Mouse (Mus musculus) gastrocnemius, postnatal 10 days (tissue): ENCODE data around the gene Plekhd1. TPM values are rescaled to one million over a fixed set of nuclear protein-coding genes. Genes with fewer than 3 reads are reported as not detected.

Experiments used
- DNase-seq: peaks from one replicate; pipeline ENCODE4 v3.0.0; 2021; ENCODE audit warnings: mixed read lengths
- total RNA-seq, 2 experiments: library from RNA; stranded (reverse); gene quantifications; 2 replicates each; pipeline ENCODE4 v1.2.3; 2021

Gene Plekhd1
- total RNA-seq, 2 experiments from 2014 or later, result 0.21 to 0.43 TPM

DNA sequence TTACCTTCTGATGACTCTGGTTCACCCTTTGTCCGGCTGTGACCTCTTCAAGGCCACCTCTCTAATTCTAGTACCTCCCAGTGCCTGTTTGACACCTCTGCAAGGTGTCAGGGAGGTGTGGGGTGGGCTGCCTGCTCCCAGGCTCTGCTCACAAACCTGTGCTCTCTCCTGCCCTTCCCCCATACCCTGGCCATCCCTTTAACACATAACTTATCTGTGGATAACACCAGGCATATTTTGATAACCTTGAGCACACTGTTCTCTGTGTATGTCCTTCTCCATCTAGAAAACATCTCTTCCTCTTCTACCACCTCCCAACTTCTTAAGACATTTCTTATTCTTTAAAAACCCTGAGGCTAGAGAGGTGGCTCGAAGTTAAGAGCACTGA is 6.7 kb downstream of the Plekhd1 start:
- DNase-seq, result no peak

DNA sequence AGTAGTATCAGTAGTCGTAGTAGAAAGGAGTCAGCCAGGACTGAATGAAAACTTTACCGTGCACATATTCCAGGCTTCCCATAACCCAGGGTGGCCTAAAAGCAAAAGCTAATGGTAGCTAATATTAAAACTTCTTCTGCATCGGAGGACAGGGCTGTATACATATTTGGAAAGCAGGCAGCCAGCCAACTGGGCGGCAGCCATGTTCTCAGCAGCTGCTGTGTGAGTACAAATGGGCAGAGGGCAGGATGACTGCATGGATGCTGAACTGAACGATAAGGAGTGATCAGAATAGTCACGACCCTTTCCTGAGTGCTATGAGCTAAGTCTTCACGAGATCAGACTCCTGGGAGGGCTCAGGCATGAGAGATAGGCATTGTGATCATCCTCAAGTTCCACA is 8.9 kb downstream of the Plekhd1 start:
- DNase-seq, result no peak

DNA sequence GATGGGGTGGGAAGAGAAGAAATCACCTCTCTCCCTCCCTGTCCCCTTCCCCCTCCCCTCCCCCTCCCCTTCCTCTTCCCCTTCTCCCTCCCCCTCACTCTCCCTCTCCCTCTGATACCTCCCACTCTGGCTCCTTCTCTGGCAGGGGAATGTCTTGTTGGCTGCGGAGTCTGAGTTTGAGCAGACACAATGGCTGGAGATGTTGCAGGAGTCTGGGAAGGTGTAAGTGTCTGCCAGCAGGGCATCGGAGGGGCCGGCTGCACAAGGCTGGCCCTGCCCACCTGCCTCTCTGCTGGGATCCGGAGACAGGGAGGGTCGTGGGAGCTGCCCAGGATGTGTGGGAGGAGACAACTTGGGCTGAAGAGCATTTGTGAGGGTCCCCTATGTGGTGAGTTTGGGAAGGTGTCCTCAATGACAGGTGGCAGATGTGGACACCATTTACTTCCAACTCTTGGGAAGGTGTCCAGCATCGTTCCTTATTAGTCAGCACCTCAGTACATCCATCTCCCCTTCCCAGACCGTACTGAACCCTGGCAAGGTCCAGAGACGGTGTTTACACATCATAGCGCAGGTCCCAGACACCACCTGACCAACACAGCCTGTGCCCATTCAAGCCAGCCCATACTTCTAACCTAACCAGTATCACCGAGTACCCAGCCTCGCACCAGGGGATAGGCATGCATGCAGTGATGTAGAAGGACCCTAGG is 14.0 kb downstream of the Plekhd1 start:
- no peak for DNase-seq

DNA sequence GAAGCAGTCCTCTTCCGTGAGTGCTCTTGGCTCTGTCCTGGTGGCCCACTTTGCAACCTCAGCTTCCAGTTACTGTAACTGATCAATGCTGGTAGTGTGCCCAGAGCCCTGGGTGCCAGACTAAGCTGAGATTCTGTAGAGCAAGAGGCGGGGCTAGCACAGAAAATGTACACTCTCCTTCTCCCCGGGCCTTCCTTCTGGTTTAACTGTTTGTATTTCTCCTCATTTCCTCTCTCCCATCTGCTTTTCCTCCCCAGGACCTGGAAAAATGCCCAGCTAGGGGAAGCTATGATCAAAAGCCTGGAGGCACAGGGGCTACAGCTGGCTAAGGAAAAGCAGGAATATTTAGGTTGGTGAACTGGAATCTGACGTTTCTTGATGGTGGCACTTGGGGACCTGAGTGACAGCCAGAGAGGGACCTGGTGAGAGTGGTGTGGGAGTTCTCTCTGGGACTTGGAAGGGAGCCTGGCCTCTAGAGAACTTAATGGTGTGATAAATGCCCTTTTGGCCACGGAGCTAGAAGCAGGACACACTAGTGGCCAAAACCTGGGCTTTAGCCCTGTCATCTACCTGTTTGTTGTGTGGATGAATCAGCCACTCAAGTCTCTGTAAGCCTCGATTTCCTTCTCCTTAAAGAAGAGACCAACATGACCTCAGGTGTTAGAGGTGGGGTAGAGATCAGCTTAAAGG is 14.7 kb downstream of the Plekhd1 start:
- no peak for DNase-seq

DNA sequence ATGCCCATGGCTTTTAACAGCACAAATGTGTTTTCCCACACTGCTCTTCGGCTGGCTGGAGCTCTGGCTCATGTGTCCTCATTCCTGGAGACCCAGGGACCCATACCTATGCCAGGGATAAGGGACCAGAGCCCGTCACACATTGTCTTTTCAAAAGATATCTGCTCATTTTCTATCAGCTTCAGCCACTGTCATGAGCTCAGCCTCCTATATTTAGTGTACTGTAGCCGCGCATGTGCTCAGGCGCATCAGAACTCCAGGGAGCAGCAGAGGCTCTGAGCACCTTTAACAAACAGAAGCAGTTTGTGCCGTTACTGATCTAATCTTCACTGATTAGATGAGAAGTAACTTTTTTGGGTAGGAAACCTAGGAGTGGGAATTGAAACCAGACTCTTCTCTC is 23.5 kb downstream of the Plekhd1 start:
- DNase-seq, result no peak

DNA sequence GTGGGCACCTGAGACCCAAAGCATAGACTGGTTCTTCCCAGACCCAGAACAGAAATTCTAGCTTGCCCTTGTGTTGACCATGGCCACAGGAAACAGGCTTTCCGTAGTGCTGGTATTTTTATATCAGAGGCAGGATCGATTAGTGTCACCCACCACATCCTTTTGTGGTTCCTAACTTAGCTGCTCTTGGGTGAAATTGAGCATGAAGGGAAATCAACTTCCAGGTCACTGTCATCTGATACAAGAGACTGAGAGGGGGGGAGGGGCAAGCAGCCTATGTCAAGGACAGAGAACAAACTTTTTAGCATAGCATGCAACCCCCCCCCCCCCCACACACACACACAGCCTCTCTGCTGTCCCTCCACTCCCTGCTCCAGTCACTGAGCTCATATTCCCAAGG is 26.8 kb downstream of the Plekhd1 start:
- no peak for DNase-seq

DNA sequence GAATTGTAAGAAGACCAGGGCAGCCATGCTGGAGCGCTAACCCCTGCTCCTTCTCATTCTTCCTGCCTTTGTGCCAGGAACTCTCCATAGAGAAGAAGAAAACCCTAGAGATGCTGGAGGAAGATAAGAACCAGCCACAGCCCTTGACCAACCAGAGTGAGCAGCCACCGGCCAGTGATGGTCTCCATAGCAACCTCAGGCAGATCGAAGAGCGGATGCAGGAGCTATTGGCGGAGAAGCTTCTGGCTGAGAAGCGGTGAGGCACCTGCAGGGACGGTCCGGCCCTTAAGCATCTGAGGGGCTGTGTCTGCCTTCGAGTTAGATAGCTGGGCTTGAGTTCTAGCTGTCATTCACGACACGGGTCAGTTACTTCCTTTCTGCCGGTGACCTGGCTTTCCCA is 28.1 kb downstream of the Plekhd1 start:
- no peak for DNase-seq

DNA sequence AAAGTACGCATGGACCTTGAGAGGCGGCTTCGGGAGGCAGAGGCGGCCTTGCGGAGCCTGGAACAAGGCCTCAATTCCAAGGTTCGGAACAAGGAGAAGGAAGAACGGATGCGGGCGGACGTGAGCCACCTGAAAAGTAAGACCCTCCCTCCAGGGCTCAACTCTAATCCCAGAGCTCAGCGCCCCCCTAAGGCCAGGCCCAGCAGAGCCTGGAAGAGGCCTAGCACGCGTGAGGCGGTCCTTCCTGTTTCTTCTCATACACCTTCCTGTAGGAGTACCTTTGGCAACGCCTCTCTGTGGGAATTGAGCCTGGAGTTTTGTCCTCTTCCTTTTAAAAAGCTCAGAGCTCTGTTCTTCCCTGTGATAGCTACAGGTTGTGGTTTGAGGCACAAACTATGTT is 29.1 kb downstream of the Plekhd1 start:
- no peak for DNase-seq

DNA sequence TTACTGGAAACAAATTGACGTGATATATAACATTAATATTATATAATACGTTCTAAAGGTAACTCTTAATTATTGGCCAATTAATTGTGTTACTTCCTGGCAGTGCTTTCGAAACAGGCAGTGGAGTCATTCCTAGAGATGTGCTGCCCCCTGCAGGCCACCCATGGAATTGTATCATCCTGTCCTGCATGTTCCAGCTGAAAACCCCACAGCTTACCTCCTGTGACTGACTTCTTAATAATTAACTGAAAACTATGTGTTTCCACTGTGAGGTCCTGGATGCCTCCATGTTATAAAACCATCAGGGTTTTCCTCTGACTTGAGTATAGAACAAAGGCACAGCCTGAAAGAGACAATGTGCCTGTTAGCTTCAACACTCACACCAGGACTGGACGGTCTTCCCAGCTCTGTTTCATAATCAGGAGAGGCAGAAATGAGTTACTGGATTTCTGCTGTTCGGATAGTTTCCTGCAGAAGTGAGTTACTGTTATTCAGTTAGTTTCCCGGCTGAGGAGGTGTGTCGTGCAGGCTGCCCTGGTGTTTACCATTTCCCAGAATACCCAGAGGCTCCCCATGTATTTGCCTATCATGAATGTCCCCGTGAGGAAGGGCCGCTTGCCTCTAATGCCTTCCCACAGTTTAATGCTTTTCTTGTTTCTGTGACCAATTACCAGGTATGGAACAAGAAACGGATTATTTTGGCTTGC is 32.6 kb downstream of the Plekhd1 start:
- peak; percentile 91 for DNase-seq

DNA sequence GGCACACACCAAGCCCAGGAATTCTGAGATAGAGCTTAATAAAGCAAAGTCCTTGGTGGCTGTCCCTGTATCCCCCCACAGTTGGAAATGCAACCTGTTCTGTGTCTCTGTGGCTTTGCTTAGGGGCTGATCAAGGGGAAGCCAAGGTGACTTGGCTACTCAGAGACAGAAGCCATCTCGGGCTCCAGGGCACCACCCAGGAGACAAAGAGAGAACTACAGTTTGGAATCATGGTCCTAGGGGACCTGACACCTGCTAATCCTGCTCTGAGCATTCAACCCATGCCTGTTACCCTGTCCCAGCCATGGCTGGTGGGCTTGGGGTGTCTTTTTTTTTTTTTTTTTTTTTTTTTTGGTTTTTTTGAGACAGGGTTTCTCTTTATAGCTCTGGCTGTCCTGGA is 35.8 kb downstream of the Plekhd1 start:
- no peak for DNase-seq

DNA sequence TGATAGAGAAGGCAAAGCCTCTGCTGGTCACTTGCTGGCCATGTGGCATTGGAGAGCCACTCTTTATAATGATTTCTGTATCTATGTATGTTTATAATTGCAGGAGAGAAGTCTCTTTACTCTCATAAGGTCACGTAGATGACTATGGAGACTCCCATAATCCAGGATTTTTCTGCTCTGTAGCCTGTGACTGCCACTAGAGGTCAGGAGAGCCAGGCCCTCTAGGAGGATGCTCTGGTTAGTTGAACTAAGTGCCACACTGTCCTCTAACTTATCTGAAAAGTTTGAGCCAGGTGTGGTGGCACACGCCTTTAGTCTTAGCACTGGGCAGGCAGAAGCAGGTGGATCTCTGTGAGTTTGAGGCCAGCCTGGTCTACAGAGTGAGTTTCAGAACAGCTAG is 36.4 kb downstream of the Plekhd1 start:
- no peak for DNase-seq

DNA sequence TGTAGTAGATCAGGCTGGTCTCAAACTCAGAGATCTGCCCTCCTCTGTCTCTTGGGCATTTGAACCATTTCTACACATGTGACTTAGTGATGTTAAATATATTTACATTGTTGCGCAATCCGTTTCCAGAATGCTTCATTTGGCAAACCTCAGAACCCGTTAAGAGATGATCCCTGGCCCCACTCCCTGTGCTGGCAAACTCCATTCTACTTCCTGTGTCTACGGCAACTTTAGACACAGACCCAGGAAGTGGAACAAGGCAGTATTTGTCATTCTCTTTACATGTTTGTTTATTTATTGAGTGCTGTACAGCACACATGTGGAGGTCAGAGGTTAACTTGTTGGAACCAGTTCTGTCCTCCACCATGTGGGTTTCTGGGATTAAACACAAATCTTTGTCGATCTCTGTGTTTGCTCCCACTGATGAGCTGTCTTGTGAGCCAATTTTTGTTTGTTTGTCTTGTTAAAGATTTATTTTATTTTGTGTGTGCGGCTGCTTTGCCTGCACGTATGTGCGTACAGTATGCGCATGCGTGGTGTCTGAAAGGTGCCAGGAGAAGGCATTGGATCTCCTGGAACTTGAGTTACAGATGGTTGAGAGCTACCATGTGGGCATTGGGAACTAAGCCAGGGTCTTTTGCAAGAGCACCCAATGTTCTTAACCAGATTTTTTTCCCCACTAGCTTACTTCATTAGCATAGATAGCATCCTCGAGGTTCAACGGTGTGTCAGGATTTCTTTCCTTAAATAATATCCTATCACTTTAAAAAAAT is 37.6 kb downstream of the Plekhd1 start:
- DNase-seq, result no peak

DNA sequence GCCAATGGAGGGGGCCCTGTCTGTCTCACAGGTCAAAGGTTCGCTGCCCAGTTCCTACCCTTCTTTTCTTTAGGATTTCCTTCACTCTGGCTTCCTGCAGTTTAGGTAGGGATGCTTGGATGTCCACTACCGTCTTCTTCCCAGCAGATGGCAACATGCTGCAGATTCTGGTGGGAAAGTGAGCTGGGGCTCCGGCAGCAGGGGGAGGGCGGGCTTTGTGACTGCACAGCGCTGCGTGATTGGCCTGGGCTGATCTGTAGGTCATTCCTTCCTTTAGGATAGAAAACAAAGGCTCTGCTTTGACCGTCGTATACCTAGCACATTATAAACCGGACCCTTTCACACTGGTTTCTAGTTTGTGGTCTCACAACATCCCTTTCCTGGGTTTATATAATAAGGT is 38.2 kb downstream of the Plekhd1 start:
- peak; percentile 50 for DNase-seq

DNA sequence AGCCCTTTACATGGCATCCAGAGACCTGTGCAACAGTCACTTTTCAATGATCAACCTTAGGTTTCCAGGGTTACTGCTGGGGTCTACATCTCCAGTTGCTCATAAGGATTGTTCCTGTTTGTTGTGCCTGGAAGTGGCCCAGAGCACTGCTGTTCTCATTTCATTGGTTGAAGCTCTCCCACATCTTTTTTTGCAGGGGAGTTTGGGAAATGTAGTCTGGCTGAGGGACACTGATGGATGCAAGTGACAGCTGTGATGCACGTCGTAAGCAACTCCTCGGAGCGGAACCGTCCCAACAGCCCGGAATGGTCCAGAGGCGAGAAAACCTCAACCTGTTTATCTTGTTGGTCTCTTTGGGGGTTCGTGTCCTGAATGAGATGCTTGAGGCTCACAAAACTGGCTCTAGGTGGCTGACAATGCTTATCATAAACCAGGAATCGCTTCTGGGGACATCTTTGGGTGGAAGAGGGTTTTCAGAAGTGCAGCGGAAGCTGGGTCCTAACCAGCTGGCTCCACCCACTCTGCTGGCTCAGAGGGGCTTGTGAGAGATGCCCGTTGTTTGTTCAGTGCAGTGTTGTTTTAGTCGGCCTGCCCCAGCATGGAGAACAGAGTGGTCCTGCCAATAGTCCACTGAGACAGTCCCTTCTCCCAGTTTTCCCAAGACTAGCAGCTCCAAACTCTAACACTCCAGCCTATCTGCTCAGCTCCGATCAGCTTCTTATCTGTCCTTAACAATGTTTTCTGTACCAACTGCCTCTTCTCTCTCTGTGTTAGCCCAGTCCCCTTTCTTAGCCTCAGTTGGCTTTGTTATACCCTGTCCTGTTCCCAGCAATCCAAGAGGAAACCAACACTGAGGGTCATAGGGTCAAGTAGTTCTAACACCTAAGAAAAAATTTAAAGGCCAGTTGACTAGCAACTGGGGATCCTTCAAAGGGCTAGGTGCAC is 42.4 kb downstream of the Plekhd1 start:
- DNase-seq, result no peak

DNA sequence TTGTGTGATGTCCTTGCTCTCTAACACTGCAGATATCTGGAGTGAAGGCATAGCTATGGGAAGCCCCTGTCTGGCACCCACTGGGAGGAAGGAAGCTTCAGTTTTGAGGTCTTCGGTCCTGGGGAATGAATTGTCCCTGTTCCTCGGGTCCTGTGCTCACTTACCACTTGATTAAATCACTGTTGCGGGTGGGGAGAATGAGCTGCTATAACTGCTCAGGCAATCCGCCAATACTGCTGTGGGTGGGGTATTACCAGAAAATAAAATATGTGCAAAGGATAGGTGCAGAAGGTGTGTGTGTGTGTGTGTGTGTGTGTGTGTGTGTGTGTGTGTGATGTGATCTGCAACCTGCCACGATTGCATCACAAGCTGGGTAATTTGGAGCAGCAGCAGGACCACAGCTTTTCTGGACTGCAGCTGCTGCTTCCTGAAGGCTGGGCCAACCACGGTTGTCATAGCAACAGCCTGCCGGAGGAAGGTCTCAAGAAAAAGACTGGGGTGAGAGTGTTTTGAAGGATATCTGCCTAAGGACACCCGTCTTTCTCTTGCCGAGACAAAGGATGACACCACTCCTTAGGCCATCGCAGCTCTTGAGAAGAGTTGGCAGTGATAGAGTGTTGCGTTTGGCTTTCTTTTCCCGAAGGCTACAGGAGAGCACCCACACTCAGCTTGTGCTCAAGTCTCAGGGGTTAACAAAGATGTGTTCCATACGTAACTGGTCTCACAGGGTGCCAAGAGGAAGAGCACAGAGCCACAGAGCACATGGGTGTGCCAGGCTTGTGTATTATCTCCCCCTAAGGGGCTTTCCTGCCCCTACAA is 44.3 kb downstream of the Plekhd1 start:
- peak; percentile 20 for DNase-seq

DNA sequence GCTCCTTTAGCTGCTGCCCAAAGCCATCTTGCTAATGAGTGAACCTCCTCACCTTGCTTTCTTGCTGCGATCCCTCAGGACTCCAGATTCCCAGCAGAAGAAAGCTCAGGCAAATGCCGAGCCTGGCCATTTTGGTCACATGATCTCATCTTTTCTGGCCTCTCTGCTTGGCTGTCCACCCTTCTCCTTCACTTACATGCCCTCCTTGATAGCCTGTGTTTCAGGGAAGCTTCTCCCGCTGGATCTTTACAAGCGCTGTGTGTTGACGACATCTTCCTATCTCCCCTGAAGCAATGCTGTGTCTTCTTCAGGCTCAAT is 44.9 kb downstream of the Plekhd1 start:
- no peak for DNase-seq

DNA sequence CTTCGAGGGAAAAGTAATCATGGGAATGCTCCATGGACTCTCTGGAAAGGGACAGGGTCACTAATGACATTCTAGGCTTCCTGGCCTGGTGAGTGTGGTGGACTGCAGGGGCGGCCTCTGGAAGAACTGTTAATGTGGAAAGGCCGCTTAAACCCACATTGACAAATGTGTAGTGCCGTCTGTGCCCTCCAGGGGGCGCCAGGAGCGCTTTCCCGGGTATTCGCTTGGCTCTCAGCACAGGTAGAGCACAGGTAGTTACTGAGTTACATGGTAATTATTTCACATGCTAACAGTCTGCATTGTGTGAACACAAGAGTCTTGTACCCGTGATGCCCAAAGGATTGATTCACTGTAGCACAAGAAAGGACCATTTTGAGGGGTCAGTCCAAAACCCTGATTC is 47.1 kb downstream of the Plekhd1 start:
- peak; percentile 32 for DNase-seq

DNA sequence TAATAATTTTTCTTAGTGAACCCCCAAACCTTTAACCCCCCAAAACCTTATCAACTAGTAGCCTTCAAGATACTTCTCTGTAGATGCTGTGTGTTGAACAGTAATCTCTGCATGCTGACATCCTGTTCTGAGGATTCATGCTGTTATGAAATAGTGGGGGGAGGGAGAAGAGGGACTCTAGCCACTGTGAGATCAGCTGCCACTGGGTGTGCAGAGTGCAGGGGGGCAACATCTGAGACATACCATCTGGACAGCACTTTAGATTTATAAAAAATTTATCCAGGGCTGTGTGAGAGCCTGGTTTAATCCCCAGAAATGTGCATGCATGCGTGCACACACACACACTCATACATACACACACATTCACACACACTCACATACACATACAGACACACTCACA is 52.2 kb downstream of the Plekhd1 start:
- DNase-seq, result no peak

DNA sequence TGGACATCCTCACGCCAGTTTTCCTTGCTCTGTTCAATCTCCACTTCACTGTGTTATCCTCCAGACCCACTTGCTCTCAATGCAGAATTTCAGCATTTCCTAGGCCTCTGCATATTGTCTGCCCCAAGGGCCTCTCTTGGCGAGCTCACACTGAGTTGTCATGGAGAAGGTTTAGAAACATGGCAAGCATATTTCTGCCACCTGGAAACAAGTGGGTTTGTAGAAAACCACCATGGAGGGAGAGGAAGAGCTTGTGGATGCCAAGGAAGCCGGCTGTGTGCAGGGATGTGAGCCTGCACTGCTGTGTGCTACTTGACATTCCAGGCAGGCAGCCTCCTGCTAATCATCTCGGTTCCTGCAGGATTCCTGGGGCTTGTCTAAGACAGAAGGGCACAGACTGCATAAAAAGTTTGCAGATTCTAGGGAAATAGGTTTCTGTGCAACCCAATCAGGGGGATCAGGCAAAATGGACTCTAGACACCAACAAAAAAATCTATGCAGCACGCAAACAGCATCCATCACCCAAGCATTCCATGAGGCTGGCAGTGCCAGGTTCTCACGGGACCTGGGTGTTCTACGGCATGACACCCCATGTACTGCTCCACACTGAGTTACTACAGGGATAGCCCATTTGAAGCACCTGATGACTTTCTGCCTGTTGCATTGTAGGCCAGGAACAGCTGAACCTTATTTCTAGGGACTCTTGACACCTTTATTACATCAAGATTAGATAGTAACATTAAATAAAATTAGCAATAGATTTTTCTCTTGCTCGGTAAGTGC is 53.8 kb downstream of the Plekhd1 start:
- no peak for DNase-seq

DNA sequence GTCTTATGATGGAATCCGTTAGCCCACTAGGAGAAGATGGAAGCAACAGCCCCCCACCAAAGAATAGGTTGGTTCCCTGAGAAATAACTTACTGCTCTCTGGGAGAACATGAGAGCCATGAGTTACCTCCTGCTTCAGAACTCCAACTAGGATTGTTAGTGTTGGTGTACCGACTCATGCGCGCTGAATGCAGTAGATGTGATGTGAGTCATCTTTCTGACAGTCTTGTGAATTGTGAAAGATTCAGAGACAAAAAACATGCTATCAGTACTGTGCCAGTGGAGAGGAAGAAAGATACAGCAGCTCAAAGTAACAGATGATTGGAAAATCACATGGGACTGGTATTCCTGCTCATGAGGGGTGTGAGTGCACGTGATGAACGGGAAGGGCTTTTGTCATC is 59.2 kb downstream of the Plekhd1 start:
- DNase-seq, result no peak
